Mouse (Mus musculus) liver, postnatal 0 days (tissue): ENCODE data around the gene Siah2.

ENCODE experiments used
- CTCF ChIP-seq: sonication (generic); IDR thresholded peaks from 2 replicates; pipeline ENCODE4 v1.5.1; 2016; ENCODE audit warnings: antibody characterized with exemption, low read depth
- EP300 ChIP-seq: IDR thresholded peaks from 2 replicates; pipeline ENCODE4 v1.6.1; 2016; ENCODE audit warnings: antibody characterized with exemption, low read depth, mild to moderate bottlenecking

DNA sequence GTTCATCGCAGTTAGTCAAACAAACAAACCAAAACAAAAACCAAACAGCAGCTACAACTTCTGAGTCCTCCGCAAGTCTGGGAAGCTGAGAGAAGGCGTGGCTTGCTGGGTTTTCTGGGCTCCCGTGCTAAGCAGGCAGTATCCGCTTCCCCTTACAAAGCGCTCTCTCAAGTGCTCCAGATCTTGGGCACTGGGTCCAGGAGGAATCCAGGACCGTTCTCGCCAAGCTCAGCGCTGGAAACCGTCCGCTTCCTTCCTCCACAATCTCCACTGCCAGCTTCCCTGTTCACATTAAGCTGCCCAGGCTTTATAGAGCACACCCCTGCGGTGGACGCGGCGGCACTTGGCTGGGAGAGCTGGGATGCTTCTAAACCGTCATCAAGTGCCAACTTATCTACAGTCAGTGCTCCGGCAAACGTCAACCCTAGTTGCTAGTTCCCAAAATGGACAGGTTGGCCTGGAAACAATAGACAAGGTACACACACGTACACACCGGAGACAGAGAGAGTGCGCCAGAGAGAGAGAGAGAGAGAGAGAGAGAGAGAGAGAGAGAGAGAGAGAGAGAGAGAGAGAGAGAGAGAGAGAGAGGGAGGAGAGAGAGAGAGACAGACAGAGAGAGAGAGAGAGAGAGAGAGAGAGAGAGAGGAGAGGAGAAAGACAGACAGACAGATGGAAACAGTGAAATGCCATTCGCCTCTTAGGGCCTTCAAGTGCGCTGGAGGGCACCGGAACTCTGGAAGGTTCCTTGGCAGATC, 1.4 kb downstream of the Siah2 start:
- no peak for TF ChIP-seq EP300
- TF ChIP-seq CTCF: no peak
